Mouse (Mus musculus) kidney, embryonic 14.5 days (tissue): ENCODE measurements at regions not wholly inside any gene's neighbourhood (a gene's known extent, or its start where the extent isn't known, plus 50 kb on each side); places are given as distances from the start of the nearest gene placed in this dataset.

Source experiments
- ATAC-seq: fragments of 200-750 bp; cut with Nextera tagmentation; 2 replicates; pipeline ENCODE4 v1.8.0; 2017; ENCODE audit warnings: moderate number of reproducible peaks, mild to moderate bottlenecking, moderate TSS enrichment, moderate library complexity; ENCODE audit not compliant: low FRiP score, low TSS enrichment
- H3K27ac ChIP-seq: fragments of 300-500 bp; sonication (generic); 2 replicates; pipeline ENCODE4 v1.5.1; 2014; ENCODE audit warnings: low read depth, mild to moderate bottlenecking, low read length, moderate library complexity, mixed read lengths
- H3K27me3 ChIP-seq: fragments of 300-500 bp; sonication (generic); 2 replicates; pipeline ENCODE4 v1.6.1; 2014; ENCODE audit warnings: mild to moderate bottlenecking, low read length; ENCODE audit not compliant: control insufficient read depth, insufficient read depth
- H3K36me3 ChIP-seq: fragments of 300-500 bp; sonication (generic); 2 replicates; pipeline ENCODE4 v1.6.1; 2014; ENCODE audit warnings: low read length, mixed read lengths; ENCODE audit not compliant: control insufficient read depth, insufficient read depth
- H3K4me1 ChIP-seq: fragments of 300-500 bp; sonication (generic); 2 replicates; pipeline ENCODE4 v1.6.1; 2014; ENCODE audit warnings: low read length, mixed read lengths; ENCODE audit not compliant: control insufficient read depth, insufficient read depth
- H3K4me2 ChIP-seq: fragments of 300-500 bp; sonication (generic); replicated peaks from 2 replicates; pipeline ENCODE4 v1.6.1; 2014; ENCODE audit warnings: low read depth, mild to moderate bottlenecking, low read length
- H3K4me3 ChIP-seq: fragments of 300-500 bp; sonication (generic); 2 replicates; pipeline ENCODE4 v1.5.1; 2014; ENCODE audit warnings: mild to moderate bottlenecking, low read length
- H3K9ac ChIP-seq: fragments of 300-500 bp; sonication (generic); 2 replicates; pipeline ENCODE4 v1.6.1; 2014; ENCODE audit warnings: low read depth, mild to moderate bottlenecking, low read length, moderate library complexity
- H3K9me3 ChIP-seq: fragments of 300-500 bp; sonication (generic); 2 replicates; pipeline ENCODE4 v1.6.1; 2016; ENCODE audit warnings: low read length; ENCODE audit not compliant: control insufficient read depth
- WGBS: fragments of 180-500 bp; shearing (Covaris S2); extraction: QIAGEN DNeasy Blood & Tissue Kit; methylation state at CpG from one replicate; pipeline ENCODE4 v1.1.7; 2014; 5-methylcytosine and 5-hydroxymethylcytosine counted together

- H3K36me3 ChIP-seq, result no peaks in the 10 kb centered on the region
- H3K27ac ChIP-seq, result no peak overlapping the region
- H3K9ac ChIP-seq, result no peak overlapping the region
- H3K4me3 ChIP-seq, result no peak overlapping the region
- no peak overlapping the region for H3K4me2 ChIP-seq
- no peaks in the 10 kb centered on the region for H3K27me3 ChIP-seq
- H3K4me1 ChIP-seq, result no peaks in the 10 kb centered on the region
- no peaks in the 10 kb centered on the region for H3K9me3 ChIP-seq
- 47% methylated on average over 6 of the region's 6 CpGs for WGBS
- no peak for ATAC-seq
Measured at GRCm38 (mm10) chr6:145310601-145311000, 60.6 kb upstream of the Kras start.

DNA sequence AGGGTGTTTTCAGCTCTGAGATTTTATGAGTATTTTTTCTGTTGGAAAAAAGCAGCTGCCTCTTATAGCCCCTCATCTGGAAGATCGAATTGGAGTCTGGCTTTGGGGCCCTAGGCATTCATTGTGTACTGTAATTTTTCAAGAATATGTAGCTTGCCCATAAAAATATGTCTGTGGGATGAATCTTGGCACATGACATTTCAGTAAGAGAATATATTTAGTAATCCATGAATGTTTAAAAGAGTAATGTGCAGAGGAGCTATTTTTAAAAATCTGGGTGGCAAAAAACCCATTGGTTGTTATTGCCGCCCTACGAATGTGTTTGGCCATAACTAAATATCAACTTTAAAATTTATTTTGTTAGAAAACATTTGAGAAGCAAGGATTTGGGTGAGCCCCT, 59.0 kb upstream of the Kras start:
- WGBS, result 87% methylated on average over 3 of the region's 3 CpGs
- Histone ChIP-seq H3K4me2 (no peak overlapping the region), H3K27ac (no peak overlapping the region), H3K27me3 (no peaks in the 10 kb centered on the region), H3K4me1 (no peaks in the 10 kb centered on the region), H3K4me3 (no peak overlapping the region), H3K36me3 (no peaks in the 10 kb centered on the region), H3K9ac (no peak overlapping the region), H3K9me3 (no peaks in the 10 kb centered on the region)
- ATAC-seq, result no peak

GRCm38 (mm10) chr6:145307237-145307636, 57.2 kb upstream of the Kras start:
- no peaks in the 10 kb centered on the region for H3K27me3 ChIP-seq
- no peak overlapping the region for H3K27ac ChIP-seq
- ATAC-seq, result no peak
- H3K9ac ChIP-seq, result no peak overlapping the region
- no peaks in the 10 kb centered on the region for H3K36me3 ChIP-seq
- H3K4me3 ChIP-seq, result no peak overlapping the region
- peaks cover 6% of the 10 kb centered on the region; the same call in 1 of the 2 replicates for H3K4me1 ChIP-seq
- H3K9me3 ChIP-seq, result no peaks in the 10 kb centered on the region; the same call in 1 of the 2 replicates
- 95% methylated on average over 8 of the region's 8 CpGs for WGBS
- no peak overlapping the region for H3K4me2 ChIP-seq

DNA sequence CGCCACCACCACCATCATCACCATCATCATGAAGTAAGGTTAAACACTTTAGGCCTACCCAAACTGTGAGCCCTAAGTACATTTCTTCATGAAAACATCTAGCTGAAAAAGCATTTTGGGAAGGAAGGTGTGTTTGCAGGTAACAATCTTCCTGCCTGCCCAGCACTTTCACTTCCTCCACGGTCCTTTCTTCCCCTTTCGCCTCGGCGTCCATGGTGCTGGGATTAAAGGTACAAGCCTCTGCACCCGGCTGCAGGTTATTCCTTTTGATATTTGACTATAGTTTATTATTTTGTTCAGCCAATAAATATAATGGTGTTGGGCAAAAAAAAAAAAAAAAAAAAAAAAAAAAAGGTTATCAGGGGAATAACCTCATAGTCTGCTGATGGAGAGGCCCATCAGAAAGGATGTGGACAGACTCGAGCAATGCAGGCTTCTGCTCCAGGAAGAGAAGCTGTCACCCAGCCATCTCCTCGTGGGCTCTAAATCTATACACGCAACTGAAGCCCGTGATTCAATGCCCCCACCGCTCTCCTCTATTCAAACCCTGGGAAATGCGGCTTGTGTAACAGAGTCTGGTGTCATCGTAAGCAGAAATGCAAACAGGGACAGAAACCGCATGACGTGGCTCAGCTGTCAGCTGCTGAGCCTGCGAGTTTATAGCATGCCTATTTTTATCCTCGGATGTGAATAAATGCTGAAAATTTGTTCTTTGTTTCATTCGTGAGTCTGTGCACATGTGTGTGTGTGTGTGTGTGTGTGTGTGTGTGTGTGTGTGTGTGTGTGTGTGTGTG, 56.5 kb upstream of the Kras start:
- Histone ChIP-seq H3K4me1 (peaks cover 6% of the 10 kb centered on the region; the same call in 1 of the 2 replicates), H3K27ac (no peak overlapping the region), H3K4me2 (no peak overlapping the region), H3K27me3 (no peaks in the 10 kb centered on the region), H3K4me3 (no peak overlapping the region), H3K9ac (no peak overlapping the region), H3K9me3 (no peaks in the 10 kb centered on the region; the same call in 1 of the 2 replicates), H3K36me3 (no peaks in the 10 kb centered on the region)
- ATAC-seq, result no peak
- WGBS, result 69% methylated on average over 18 of the region's 18 CpGs

DNA sequence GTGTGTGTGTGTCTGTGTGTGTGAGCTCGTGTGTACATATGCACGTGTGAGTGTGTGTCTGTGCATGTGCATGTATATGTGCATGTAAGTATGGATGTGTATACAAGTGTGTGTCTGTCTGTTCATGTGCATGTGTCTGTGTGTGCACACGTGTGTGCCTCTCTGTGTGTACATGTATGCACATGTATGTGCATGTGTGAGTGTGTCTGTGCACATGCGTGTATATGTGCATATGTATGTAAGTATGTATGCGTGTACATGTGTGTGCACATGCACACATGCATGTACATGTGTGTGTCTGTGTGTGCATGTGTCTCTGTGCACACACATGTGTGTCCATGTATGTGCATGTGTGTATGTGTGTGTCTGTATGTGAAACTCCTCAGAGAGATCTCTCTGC, 55.6 kb upstream of the Kras start:
- H3K9me3 ChIP-seq, result no peaks in the 10 kb centered on the region; the same call in 1 of the 2 replicates
- H3K4me2 ChIP-seq, result no peak overlapping the region
- no peaks in the 10 kb centered on the region for H3K27me3 ChIP-seq
- no peak for ATAC-seq
- no peak overlapping the region for H3K9ac ChIP-seq
- 94% methylated on average over 5 of the region's 5 CpGs for WGBS
- peaks cover 6% of the 10 kb centered on the region; the same call in 1 of the 2 replicates for H3K4me1 ChIP-seq
- H3K4me3 ChIP-seq, result no peak overlapping the region
- no peaks in the 10 kb centered on the region for H3K36me3 ChIP-seq
- no peak overlapping the region for H3K27ac ChIP-seq

- H3K4me1 ChIP-seq, result peaks cover 6% of the 10 kb centered on the region; the same call in 1 of the 2 replicates
- no peaks in the 10 kb centered on the region for H3K27me3 ChIP-seq
- H3K9ac ChIP-seq, result no peak overlapping the region
- H3K9me3 ChIP-seq, result no peaks in the 10 kb centered on the region; the same call in 1 of the 2 replicates
- H3K27ac ChIP-seq, result no peak overlapping the region
- peak overlapping the region; percentile 30 for H3K4me2 ChIP-seq
- H3K4me3 ChIP-seq, result peak overlapping the region; percentile 10
- WGBS, result 14% methylated on average over 18 of the region's 18 CpGs
- peak; percentile 56; the same call in 1 of the 2 replicates for ATAC-seq
- no peaks in the 10 kb centered on the region for H3K36me3 ChIP-seq
Measured at GRCm38 (mm10) chr6:145303641-145304070, 53.6 kb upstream of the Kras start.

DNA sequence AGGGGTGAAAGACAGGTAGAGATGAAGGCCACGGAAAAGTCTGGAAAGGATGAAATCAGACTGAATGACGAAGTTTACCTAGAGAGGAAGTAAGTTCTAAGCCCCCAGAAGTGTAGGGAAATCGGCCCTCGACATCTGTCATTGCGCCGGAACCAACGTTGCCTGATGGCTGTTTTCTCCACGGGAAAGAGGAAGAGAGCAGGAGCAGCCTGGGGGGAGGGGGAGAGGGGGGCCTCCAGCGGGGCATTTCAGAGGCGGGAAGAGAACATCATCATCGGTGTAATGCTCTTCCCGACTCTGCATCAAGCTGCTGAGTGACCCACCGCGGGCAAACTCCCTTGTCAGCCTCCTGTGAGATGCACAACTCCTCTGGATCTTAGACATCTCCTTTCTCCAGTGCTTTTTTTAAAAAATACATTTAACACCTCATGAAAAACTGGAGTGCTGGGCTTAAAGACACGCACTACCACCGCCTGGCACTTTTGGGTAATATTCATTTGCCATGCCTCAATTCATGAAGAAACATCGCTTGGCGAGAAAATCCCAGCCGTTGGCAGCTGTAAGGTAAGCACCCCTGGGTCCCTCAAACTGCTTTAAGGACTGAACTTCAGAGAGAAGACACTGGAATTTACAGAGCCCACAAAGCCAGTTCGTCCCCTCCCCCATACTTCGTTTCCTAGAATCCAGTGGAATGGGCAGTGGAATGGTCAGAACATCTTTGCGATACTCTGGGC, 53.0 kb upstream of the Kras start:
- no peak for ATAC-seq
- no peaks in the 10 kb centered on the region for H3K27me3 ChIP-seq
- H3K4me1 ChIP-seq, result peaks cover 6% of the 10 kb centered on the region; the same call in 1 of the 2 replicates
- no peaks in the 10 kb centered on the region; the same call in 1 of the 2 replicates for H3K9me3 ChIP-seq
- no peaks in the 10 kb centered on the region for H3K36me3 ChIP-seq
- H3K4me2 ChIP-seq, result peak overlapping the region; percentile 30
- H3K27ac ChIP-seq, result no peak overlapping the region
- WGBS, result 53% methylated on average over 22 of the region's 22 CpGs
- peak overlapping the region; percentile 10; the same call in 1 of the 2 replicates for H3K4me3 ChIP-seq
- H3K9ac ChIP-seq, result no peak overlapping the region

GRCm38 (mm10) chr6:145302105-145302504, 52.1 kb upstream of the Kras start:
- WGBS, result 81% methylated on average over 10 of the region's 10 CpGs
- ATAC-seq, result no peak
- Histone ChIP-seq H3K4me3 (no peak overlapping the region), H3K27ac (no peak overlapping the region), H3K4me2 (no peak overlapping the region), H3K36me3 (no peaks in the 10 kb centered on the region), H3K9ac (no peak overlapping the region), H3K4me1 (peaks cover 6% of the 10 kb centered on the region; the same call in 1 of the 2 replicates), H3K9me3 (no peaks in the 10 kb centered on the region; the same call in 1 of the 2 replicates), H3K27me3 (no peaks in the 10 kb centered on the region)
